Mouse (Mus musculus): ENCODE results near the gene Rlim.
A peak's percentile ranks its signal among the peaks of the same experiment; 100 is the strongest.

Gene Rlim

DNA sequence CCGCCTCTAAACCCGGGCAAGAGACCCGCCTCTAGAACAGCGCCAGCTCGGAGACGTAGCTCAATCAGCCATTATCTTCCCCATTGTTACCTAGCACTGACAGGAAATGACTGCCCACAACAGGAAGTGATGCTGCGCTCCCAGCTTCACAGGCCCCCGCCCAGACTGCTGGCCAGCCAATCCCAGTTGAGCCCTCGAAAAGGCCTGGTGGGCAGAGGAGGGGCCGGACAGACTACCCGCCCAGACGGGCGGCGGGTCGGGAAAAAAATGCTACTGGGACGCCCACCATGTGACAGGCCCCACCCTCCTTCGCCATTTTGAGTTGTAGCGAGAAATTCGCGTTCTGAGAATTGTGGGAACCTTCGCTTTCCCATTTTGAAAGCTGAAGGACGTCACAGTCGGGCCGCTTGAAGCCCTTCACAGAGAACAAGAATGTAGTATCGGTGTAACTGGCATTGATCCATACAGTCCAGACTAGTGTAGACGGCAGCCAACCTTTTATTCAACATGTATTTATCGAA, at the start of gene Rlim:
Gene Rlim, minus strand, starts transcription at position 116 of the 521 bp plus-strand sequence.
- peak; percentile 95 to 97 for DNase-seq (ENCODE audit: low spot score in 2 of 2)

DNA sequence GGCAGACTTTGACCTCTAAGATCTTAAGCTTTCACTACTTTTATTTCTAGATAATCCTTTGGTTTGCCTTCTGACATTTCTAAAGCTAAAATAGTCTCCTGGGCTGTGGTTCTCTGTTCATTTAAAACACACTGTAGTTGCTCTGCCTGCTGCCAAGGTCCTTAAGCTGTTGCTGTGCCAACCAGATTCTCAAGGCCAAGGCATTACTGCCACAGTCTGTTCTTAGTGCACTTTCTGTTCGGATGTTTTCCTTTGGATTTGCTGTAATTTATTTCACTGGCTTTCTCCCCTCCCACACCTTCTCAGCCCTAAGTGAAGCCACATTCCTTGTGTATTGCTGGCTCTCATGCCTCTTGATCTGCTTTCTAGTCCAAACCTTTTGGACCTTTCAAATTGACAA, 36.1 kb upstream of the Rlim start:
- no peak for DNase-seq (ENCODE audit: low spot score in 2 of 2)

DNA sequence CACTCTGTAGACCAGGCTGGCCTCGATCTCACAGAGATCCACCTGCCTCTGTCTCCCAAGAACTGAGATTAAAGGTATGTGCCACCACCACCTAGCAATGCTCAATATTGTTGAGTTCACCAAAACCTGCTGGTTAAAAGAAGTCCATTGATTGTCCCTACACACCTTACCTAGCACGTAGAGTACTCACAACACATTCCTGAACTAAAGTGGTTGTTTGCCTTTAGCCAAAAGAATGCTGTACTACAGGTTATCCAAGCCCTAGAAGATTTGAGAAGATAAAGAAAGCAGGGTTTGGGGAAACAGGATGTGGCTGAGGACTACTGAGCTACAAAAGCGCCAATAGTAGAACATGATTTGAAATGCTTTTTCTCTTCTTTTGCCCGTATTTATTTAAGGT, 34.0 kb upstream of the Rlim start:
- no peak for DNase-seq (ENCODE audit: low spot score in 2 of 2)

DNA sequence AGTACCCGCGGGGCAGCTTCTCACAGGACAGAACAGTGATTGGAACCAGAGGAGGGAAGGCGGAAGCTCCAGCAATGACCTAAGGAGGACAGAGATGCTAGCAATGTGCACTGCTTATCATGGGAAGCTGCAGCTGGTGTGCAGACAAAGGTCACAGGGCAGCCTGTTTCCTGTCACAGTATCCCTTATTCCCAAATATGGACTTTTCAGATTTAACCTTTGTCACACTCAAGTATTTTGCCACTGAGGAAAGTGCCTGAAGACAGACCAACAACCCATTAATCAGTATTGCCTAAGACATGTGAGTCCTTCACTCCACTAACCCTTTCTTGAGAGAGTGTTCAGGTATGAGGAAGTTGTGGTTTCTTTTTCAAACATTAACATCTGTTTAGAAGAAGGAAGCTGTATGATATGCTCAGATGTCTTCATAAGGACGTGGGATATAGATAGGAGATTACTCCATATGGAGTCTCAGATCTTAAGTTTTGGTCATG, 32.3 kb upstream of the Rlim start:
- no peak for DNase-seq (ENCODE audit: low spot score in 2 of 2)

DNA sequence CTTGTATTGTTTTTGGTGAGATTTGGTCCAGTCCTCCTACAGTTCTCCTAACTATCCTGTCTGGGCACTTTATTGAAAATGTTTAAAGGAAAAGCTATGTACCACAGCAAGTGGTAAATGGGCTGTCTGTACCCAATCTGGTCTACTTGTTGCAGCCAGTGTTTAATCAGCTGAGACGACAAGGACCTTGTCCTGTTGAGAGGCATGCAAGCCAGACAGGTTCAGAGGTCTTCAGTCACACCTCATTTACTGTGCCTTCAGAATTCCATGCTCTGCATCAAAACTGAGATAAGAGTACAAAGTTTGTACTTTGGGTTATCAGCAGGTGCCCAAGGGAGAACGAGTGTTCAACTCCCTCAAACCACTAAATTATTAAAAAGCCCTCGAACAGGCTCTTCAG, 13.7 kb upstream of the Rlim start:
- no peak for DNase-seq (ENCODE audit: low spot score in 2 of 2)

DNA sequence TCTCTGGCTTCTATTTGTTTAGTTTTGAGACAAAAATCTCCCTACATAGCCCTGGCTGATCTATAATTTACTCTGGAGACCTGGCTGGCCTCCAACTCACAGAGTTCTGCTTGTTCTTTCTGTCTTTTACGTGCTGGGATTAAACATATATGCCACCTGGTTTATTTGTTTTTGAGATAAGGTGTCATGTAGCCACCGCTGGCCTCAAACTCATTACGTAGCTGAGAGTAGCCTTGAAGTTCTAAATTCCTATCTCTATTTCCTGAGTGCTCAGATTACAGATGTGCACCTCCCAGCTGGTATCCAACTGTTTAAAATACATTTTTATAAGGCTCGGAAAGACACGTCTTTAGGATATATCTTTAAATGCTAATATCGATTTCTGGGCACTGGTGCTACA, 12.8 kb upstream of the Rlim start:
- DNase-seq (ENCODE audit: low spot score in 2 of 2) = no peak

DNA sequence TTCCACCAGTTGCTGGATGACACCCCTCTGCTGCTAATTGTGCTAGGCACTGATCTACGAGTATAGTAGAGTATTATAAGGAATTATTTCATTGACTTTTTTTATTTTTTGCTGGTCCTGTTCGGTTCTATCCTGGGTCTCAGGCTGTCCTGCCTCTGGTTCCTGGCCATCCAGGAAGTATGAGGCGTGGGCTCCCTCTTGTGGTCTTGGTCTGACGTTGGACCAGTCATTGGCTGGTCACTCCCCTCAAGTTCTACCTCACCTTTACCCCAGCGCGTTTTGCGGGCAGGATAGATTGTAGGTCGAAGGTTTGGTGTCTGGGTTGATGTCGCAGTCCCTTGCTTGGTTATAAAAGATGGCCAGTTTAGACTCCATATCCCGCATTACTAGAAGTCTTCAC, 10.6 kb upstream of the Rlim start:
- DNase-seq (ENCODE audit: low spot score in 2 of 2) = no peak

DNA sequence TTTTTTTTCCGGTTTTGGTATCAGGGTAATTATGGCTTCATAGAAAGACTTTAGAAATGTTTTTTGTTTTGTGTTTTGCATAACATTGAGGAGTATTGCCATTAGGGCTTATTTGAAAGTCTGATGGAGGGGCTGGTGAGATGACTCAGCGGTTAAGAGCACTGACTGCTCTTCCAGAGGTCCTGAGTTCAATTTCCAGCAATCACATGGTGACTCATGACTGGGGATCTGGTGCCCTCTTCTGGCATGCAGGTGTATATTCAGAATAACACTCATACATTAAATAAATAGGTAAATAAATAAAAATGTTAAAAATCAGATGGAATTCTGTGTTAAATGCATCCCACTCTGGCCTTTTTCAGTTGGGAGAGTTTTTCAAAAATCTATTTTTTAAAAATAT, 9.3 kb upstream of the Rlim start:
- no peak for DNase-seq (ENCODE audit: low spot score in 2 of 2)

DNA sequence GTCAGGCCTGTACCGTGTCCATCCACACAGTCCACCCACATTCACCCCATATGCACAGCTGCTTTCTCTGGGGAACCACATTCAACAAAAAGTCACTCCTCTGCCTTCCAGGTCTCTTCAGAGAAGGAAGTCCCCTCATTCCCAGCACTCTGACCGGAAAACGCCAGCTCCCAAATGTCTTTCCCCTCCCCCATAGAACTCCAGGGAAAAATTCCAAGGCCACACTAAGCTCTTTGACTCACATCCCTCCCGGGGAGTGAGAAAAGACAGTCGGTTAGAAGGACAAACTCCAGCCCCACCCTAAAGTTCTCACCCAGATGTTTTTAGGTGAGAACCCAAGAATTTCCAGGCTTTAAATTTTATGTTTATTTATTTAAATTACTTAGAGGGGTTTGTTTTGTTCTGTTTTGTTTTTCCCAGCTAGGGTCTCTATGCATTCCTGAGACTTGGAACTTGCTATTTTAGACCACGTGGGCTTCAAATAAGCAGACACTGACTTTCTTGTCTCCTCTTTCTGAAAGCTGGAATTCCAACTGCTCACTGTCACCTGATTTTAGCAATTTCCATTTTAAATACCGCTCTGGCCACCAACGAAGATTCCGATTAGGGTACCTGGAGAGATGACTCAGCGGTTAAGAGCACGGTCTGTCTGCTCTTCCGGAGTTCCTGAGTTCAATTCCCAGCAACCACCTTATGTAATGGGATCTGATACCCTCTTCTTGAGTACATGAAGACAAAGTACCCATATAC, 6.3 kb upstream of the Rlim start:
- no peak for DNase-seq (ENCODE audit: low spot score in 2 of 2)

DNA sequence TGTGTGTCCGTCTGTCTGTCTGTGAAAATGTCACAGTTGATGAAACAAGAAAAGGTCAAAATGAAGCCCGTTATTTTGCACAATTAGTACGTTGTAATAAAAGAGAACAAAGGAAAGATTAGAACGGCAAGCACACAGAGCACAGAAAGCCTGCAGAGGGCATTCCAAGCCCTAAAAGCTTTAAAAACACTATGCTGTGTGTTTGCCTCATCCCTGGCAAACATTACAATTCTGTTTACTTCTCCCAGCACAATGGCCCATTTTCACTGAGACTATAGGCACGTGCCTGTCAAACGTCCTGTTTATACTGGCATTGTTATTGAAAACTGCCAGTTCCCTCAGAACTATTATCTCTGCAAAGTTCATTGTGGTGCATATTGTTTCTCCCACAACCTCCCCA, 5.1 kb upstream of the Rlim start:
- DNase-seq (ENCODE audit: low spot score in 2 of 2) = no peak

DNA sequence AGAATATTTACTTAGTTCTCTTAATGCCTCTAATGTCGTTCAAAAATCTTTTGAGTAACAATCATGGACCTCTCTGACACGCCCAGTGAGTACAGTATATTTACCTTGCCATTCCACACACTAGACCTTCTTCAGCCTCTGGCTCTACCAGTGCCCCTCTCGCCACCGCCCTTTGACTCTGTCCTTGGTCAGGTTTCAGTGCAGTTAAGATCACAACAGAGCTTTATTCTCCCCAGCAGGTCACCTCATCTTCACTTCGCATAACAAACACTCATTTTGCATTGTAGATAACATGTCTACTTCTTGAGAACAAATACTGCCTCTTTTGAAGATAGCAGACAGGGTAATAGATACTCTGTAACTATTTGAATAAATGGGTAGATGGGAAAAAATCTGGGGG, 3.9 kb upstream of the Rlim start:
- no peak for DNase-seq (ENCODE audit: low spot score in 2 of 2)

DNA sequence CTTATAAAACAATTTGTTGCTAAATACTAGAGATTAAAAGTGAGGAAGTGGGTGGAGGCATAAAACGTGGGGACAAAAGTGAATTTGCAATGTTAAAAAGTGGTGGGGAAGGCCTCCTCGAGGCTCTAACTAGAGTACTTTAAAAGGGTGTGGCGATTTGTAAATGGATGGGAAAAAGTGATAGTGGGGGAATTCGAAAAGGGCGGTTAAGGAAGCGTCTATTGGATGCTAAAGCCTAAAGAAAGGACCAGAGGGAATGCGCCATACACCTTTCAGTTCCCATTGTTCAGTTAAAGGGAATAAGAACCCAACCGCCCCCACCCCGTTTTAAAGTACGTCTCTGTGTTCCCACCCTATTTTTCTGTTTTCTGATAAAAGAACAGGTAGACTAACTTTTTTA, 722 bp upstream of the Rlim start:
- no peak for DNase-seq (ENCODE audit: low spot score in 2 of 2)

DNA sequence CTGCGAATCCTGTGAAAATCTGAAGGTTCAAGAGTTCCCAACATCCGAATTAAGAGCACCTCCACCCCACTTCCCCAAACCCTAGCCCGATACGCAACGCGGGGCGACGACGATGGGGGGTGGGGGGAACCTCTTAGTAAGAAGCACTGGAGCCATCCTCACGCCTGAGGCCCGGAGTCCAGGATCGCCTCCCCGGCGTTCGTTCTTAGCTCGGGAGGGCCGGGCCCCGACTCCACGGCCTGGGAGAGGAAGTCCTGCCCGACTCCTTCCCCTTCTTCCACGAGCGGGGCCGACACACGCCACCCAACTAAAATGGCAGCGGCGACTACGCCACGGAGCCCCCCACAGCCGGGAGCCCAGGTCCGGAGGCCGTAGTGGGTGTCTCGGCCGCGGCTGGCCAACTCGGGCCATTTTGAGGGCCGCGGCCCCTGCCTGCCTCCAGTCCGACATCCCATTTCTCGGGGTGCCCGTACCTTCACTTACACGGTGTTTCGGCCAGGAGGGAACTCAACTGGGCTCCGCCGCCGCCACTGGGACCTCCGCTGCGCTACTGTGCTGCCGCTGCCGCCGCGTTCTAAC, 405 bp downstream of the Rlim start:
- peak; percentile 29 to 40 for DNase-seq (ENCODE audit: low spot score in 2 of 2)

DNA sequence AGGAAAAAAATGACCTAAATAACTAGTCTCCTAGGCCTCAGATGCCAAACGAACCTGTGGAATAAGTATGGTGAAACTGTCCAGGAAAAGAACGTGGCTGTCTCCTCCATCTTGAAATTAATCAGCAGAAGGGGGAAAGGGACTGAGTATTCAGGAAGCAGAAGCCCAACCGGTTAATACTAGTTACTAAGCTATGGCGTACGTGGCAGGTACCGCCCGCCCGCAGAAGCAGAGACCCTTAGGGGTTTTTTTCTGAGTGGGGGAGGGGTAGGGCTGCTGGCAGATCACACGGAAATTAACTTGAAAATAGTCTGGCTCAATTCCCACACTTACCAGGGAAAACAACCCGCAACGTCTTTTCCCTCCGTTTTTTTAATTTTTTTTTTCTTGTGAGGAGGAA, 1.0 kb downstream of the Rlim start:
- DNase-seq (ENCODE audit: low spot score in 2 of 2) = peak in 1 of 2 experiments; percentile 30

DNA sequence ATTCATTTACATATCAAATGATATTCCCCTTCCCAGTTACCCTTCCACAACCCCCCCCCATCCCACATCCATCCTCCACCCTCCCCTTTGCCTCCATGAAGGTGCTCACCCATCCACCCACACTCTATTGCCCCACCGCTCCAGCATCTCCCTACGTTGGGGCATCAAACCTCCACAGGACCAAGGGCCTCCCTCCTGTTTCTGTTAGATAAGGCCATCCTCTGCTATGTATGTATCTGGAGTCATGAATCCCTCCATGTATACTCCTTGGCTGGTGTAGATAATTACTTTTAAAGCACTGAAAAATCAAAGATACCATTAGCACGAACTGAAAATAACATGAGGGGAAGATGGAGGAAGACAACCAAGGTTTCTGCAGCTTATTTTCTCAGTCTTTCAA, 41.4 kb downstream of the Rlim start:
- DNase-seq (ENCODE audit: low spot score in 2 of 2) = no peak

DNA sequence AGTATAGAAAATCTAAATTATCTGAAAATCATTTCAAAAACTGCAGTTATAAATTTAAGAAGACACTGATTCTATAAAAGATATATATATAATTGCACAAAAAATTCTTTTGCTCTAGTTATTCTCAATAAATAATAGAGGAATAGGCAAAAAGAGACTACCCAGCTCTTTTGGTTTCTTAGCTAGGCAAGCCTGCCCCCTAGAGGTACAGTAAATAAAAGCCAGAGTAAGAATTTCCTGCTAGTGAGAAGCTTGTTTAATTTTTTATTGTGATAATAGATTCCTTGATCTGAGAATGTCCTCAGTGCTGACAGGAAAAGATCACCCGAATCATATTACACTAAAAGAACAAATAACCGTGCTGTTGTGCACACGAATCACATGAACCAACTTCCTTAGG, 43.8 kb downstream of the Rlim start:
- DNase-seq (ENCODE audit: low spot score in 2 of 2) = peak; percentile 24 to 53

DNA sequence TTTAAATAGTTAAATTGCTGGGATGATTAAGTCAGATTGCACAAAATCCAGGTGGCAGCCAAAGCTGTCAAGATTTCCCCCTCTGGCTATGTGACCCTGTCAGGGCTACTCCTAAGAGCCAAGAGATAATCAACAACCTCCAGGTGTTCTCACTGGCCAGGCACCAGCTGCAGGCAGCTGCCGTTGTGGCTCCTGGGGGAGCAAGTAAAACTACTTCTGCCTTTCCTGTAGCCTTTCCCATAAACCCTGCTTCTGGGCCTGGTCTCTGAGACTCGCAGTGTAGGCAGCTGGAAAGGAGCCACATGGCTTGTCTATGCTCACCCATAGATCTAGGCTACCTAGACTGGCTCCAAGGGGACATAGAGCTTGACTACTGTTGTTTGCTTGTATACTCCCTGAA, 58.6 kb downstream of the Rlim start:
- DNase-seq (ENCODE audit: low spot score in 2 of 2) = no peak

DNA sequence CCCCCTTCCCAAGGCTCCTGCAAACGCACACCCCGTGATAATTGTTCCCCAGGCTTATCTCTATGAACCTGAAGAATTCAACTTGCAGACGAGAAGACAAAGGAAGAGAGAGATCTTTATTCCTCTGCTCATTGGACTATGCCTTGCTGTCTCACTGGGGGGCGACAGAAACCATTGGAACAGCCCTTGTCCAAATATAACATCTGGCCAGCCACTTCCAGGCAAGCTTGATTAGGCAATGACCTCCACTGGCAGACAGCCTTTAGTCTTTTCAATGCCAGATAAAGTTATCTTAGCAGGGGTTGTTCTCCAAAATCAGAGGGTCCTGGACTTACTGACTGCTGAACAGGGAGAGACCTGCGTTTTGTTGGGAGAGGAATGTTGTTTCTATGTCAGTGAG, 62.1 kb downstream of the Rlim start:
- DNase-seq (ENCODE audit: low spot score in 2 of 2) = no peak

DNA sequence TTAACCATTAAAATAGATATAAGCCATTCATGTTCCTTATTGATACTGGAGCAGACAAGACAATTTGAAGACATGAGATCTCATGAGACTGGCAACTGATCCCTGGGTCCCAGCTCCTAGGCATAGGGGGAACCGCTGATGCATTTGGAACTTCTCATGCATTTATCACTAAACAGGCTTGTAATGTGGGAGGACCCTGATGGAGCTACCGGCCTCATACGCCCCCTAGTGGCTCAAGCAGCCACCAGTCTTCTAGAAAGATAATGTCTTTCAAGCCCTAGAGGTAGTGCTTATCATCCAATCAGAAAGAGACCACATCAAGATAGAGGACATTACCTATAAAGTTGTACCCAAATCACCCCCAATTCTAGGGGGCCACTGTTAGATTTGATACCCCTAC, 66.3 kb downstream of the Rlim start:
- DNase-seq (ENCODE audit: low spot score in 2 of 2) = peak; percentile 30 to 48

Data from right cerebral cortex, postnatal 10 days (tissue).